19 mouse cellular contexts compared by ENCODE assay signal in the genomic region with DNA sequence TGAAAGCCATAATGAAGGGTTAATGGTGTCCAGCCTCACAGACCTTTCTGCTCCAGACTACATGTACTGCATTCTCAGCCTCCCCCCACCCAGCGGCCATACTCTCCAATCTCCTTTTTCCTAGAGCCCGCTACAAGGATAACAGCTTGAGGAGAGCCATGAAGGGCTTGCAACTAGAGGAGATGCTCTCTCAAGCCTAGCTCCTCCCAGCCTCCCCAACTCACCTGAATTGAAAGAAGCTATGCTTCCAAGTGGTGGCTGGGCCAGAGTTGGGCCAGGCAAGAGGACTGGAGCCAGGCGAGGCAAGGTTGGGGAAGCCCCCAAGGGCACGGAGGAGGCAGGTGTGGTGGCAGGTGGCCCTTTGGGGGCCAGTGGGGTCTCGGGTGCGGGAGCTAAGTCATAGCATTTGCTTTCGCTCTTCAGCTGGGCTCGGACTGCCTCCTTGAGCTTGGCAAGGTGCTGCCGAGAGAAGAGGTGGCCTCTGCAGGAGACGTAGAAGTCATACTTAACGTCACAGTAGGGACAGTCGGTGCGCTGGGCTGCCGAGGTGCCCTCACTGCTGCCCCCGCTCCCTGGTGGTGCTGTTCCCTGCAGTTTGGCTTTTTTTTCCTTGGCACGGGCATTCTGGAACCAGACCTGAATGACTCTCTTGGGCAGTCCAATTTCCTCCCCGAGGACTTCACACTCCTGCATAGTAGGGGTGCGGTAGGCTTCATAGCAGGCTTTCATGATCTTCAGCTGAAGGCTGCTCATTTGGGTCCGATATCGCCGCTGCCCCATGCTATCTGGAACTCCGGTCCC. TPM values are rescaled to one million over a fixed set of nuclear protein-coding genes. Genes with fewer than 3 reads are reported as not detected.
A peak's percentile ranks its signal among the peaks of the same experiment; 100 is the strongest.
DNase-seq lines count a peak whose midpoint lies in the region; ATAC-seq and TF ChIP-seq lines count a peak whose summit lies in the region.
"Had no signal": no experiment of that assay in that cellular context is flagged by ENCODE, and none has a peak within 500 bp of the region (broad histone marks: within the 10 kb centered on the region; RNA-seq: fewer than 3 reads in every experiment).

No protein-coding gene starts in this region.

- peak overlapping the region; percentile 63 for H3K27ac ChIP-seq in forebrain, embryonic 14.5 days (ENCODE audit: low read depth, low read length)
- H3K27ac ChIP-seq in forebrain, embryonic 10.5 days = no peak overlapping the region
- H3K27ac ChIP-seq in lung, embryonic 14.5 days (ENCODE audit: low read depth) = no peak overlapping the region
- H3K27ac ChIP-seq in liver, embryonic 16.5 days (ENCODE audit: low read length) = peak overlapping the region; percentile 86
- H3K27ac ChIP-seq: heart, embryonic 15.5 days; limb, embryonic 15.5 days; macrophage; neural tube, embryonic 12.5 days had no signal

- no peak overlapping the region; the same call in 1 of the 2 replicates for H3K9ac ChIP-seq in forebrain, embryonic 14.5 days (ENCODE audit: low read length)
- no peak overlapping the region for H3K9ac ChIP-seq in lung, embryonic 14.5 days
- peak overlapping the region; percentile 80 for H3K9ac ChIP-seq in liver, embryonic 16.5 days (ENCODE audit: low read depth, low read length)
- H3K9ac ChIP-seq: limb, embryonic 15.5 days had no signal

- DNase-seq in forebrain, embryonic 14.5 days (ENCODE audit: low spot score) = no peak
- DNase-seq in forebrain, embryonic 10.5 days (ENCODE audit: extremely low spot score, low spot score) = no peak
- DNase-seq in lung, embryonic 14.5 days = no peak
- DNase-seq in lung, postnatal 36 days = no peak
- DNase-seq in cerebellum, adult 9-10 months = peak; percentile 74
- DNase-seq in urinary bladder, postnatal 25 days (ENCODE audit: low spot score) = no peak
- no peak for DNase-seq in right cerebral cortex, postnatal 25 days
- DNase-seq: adrenal gland, adult 2 months; gastrocnemius, postnatal 36 days; kidney, postnatal 10 days; midbrain, embryonic 14.5 days; right cerebral cortex, adult 18-20 months; thymus, postnatal 25 days had no signal

- peaks cover 85% of the 10 kb centered on the region for H3K36me3 ChIP-seq in forebrain, embryonic 14.5 days (ENCODE audit: control insufficient read depth, insufficient read depth, low read length)
- peaks cover 61% of the 10 kb centered on the region for H3K36me3 ChIP-seq in forebrain, embryonic 10.5 days (replicated peaks)
- H3K36me3 ChIP-seq in lung, embryonic 14.5 days (ENCODE audit: insufficient read depth) = no peaks in the 10 kb centered on the region; the same call in 1 of the 2 replicates
- H3K36me3 ChIP-seq in liver, embryonic 16.5 days (ENCODE audit: control insufficient read depth, insufficient read depth) = no peaks in the 10 kb centered on the region
- H3K36me3 ChIP-seq: heart, embryonic 15.5 days had no signal

- H3K27me3 ChIP-seq in forebrain, embryonic 14.5 days (replicated peaks; ENCODE audit: control insufficient read depth, insufficient read depth, low read length) = no peaks in the 10 kb centered on the region
- H3K27me3 ChIP-seq in forebrain, embryonic 10.5 days (ENCODE audit: poor library complexity, severe bottlenecking) = peaks cover 35% of the 10 kb centered on the region
- no peaks in the 10 kb centered on the region for H3K27me3 ChIP-seq in lung, embryonic 14.5 days (ENCODE audit: insufficient read depth, low read length)
- H3K27me3 ChIP-seq in liver, embryonic 16.5 days (ENCODE audit: control insufficient read depth, insufficient read depth, low read depth, low read length) = no peaks in the 10 kb centered on the region
- H3K27me3 ChIP-seq: limb, embryonic 15.5 days; neural tube, embryonic 12.5 days; Patski had no signal

- peaks cover 35% of the 10 kb centered on the region for H3K4me1 ChIP-seq in forebrain, embryonic 14.5 days (ENCODE audit: control insufficient read depth, insufficient read depth, low read length)
- H3K4me1 ChIP-seq in forebrain, embryonic 10.5 days = peaks cover 36% of the 10 kb centered on the region
- H3K4me1 ChIP-seq in lung, embryonic 14.5 days (ENCODE audit: insufficient read depth) = peaks cover 6% of the 10 kb centered on the region; the same call in 1 of the 2 replicates
- H3K4me1 ChIP-seq in liver, embryonic 16.5 days (ENCODE audit: control insufficient read depth, low read depth, low read length) = peaks cover 40% of the 10 kb centered on the region

- H3K4me2 ChIP-seq in forebrain, embryonic 14.5 days (ENCODE audit: low read length) = peak overlapping the region; percentile 38; the same call in 1 of the 2 replicates
- peak overlapping the region; percentile 52; the same call in 1 of the 2 replicates for H3K4me2 ChIP-seq in lung, embryonic 14.5 days
- peak overlapping the region; percentile 86 for H3K4me2 ChIP-seq in liver, embryonic 16.5 days (ENCODE audit: low read depth, low read length)

- WGBS in forebrain, embryonic 14.5 days = 91% methylated on average over 22 of the region's 22 CpGs
- 88% methylated on average over 22 of the region's 22 CpGs for WGBS in forebrain, embryonic 10.5 days
- WGBS in lung, embryonic 14.5 days = 76% methylated on average over 22 of the region's 22 CpGs
- 82% methylated on average over 22 of the region's 22 CpGs for WGBS in liver, embryonic 16.5 days (ENCODE audit: insufficient replicate concordance)

- no peak for TF ChIP-seq CTCF in lung, embryonic 14.5 days (IDR thresholded peaks at IDR 0.05; ENCODE audit: low read depth)

- H3K4me3 ChIP-seq in forebrain, embryonic 14.5 days (ENCODE audit: low read depth, low read length) = no peak overlapping the region
- H3K4me3 ChIP-seq in forebrain, embryonic 10.5 days = no peak overlapping the region
- H3K4me3 ChIP-seq in lung, embryonic 14.5 days (ENCODE audit: low read depth, low read length) = peak overlapping the region; percentile 9; the same call in 1 of the 2 replicates
- H3K4me3 ChIP-seq in liver, embryonic 16.5 days (ENCODE audit: low read depth, low read length) = peak overlapping the region; percentile 68
- H3K4me3 ChIP-seq: heart, embryonic 15.5 days; limb, embryonic 15.5 days; neural tube, embryonic 12.5 days had no signal

- no peaks in the 10 kb centered on the region for H3K9me3 ChIP-seq in forebrain, embryonic 14.5 days (replicated peaks; ENCODE audit: control insufficient read depth, low read length)
- H3K9me3 ChIP-seq in forebrain, embryonic 10.5 days = no peaks in the 10 kb centered on the region
- no peaks in the 10 kb centered on the region for H3K9me3 ChIP-seq in lung, embryonic 14.5 days (ENCODE audit: low read depth, low read length)
- H3K9me3 ChIP-seq in liver, embryonic 16.5 days (replicated peaks; ENCODE audit: control insufficient read depth, low read length) = no peaks in the 10 kb centered on the region
- H3K9me3 ChIP-seq: heart, embryonic 15.5 days; limb, embryonic 15.5 days; neural tube, embryonic 12.5 days had no signal

- ATAC-seq in forebrain, embryonic 14.5 days = no peak
- ATAC-seq in lung, embryonic 14.5 days (ENCODE audit: insufficient read depth) = no peak
- ATAC-seq in liver, embryonic 16.5 days (ENCODE audit: low read depth) = no peak
- ATAC-seq: Patski had no signal

RNA-seq across cellular contexts. Expression of gene Zfhx2, which starts 28.3 kb away (rescaled TPM):
- polyA plus RNA-seq in forebrain, embryonic 14.5 days (2014; fragmentation: Nextera tagmentation; extraction: Ambion mirVana) = 8.5 and 12.0 TPM in 2 replicates
- polyA plus RNA-seq in forebrain, embryonic 10.5 days (2016; fragmentation: Nextera tagmentation; extraction: Ambion mirVana) = 8.1 and 9.2 TPM in 2 replicates
- polyA plus RNA-seq in lung, embryonic 14.5 days (2014; fragmentation: Nextera tagmentation; extraction: Ambion mirVana) = 3.4 and 3.5 TPM in 2 replicates
- 0.84 and 1.1 TPM in 2 replicates for polyA plus RNA-seq in liver, embryonic 16.5 days (2015; fragmentation: Nextera tagmentation; extraction: Ambion mirVana)

RNA-seq across cellular contexts. Expression of gene Thtpa, which starts 30.8 kb away (rescaled TPM):
- 44.4 and 47.2 TPM in 2 replicates for polyA plus RNA-seq in forebrain, embryonic 14.5 days (2014; fragmentation: Nextera tagmentation; extraction: Ambion mirVana)
- 30.5 and 31.4 TPM in 2 replicates for polyA plus RNA-seq in forebrain, embryonic 10.5 days (2016; fragmentation: Nextera tagmentation; extraction: Ambion mirVana)
- polyA plus RNA-seq in lung, embryonic 14.5 days (2014; fragmentation: Nextera tagmentation; extraction: Ambion mirVana) = 19.2 and 20.1 TPM in 2 replicates
- 5.1 and 5.3 TPM in 2 replicates for polyA plus RNA-seq in liver, embryonic 16.5 days (2015; fragmentation: Nextera tagmentation; extraction: Ambion mirVana)

RNA-seq across cellular contexts. Expression of gene Ap1g2, which starts 42.6 kb away (rescaled TPM):
- polyA plus RNA-seq in forebrain, embryonic 14.5 days (2014; fragmentation: Nextera tagmentation; extraction: Ambion mirVana) = 8.1 and 9.2 TPM in 2 replicates
- polyA plus RNA-seq in forebrain, embryonic 10.5 days (2016; fragmentation: Nextera tagmentation; extraction: Ambion mirVana) = 16.4 and 18.5 TPM in 2 replicates
- polyA plus RNA-seq in lung, embryonic 14.5 days (2014; fragmentation: Nextera tagmentation; extraction: Ambion mirVana) = 14.7 and 16.3 TPM in 2 replicates
- 16.9 and 19.8 TPM in 2 replicates for polyA plus RNA-seq in liver, embryonic 16.5 days (2015; fragmentation: Nextera tagmentation; extraction: Ambion mirVana)

RNA-seq across cellular contexts. Expression of gene Ngdn, which starts 48.5 kb away (rescaled TPM):
- 64.1 and 72.0 TPM in 2 replicates for polyA plus RNA-seq in forebrain, embryonic 14.5 days (2014; fragmentation: Nextera tagmentation; extraction: Ambion mirVana)
- polyA plus RNA-seq in forebrain, embryonic 10.5 days (2016; fragmentation: Nextera tagmentation; extraction: Ambion mirVana) = 102 and 104 TPM in 2 replicates
- 75.0 and 81.6 TPM in 2 replicates for polyA plus RNA-seq in lung, embryonic 14.5 days (2014; fragmentation: Nextera tagmentation; extraction: Ambion mirVana)
- polyA plus RNA-seq in liver, embryonic 16.5 days (2015; fragmentation: Nextera tagmentation; extraction: Ambion mirVana) = 28.8 and 32.0 TPM in 2 replicates

RNA-seq across cellular contexts. Expression of gene Jph4, which starts 53.0 kb away (rescaled TPM):
- polyA plus RNA-seq in forebrain, embryonic 14.5 days (2014; fragmentation: Nextera tagmentation; extraction: Ambion mirVana) = 24.1 and 28.9 TPM in 2 replicates
- polyA plus RNA-seq in forebrain, embryonic 10.5 days (2016; fragmentation: Nextera tagmentation; extraction: Ambion mirVana) = 0.31 and 0.56 TPM in 2 replicates
- polyA plus RNA-seq in lung, embryonic 14.5 days (2014; fragmentation: Nextera tagmentation; extraction: Ambion mirVana) = 0.16 and 0.37 TPM in 2 replicates
- not detected in 2 replicates for polyA plus RNA-seq in liver, embryonic 16.5 days (2015; fragmentation: Nextera tagmentation; extraction: Ambion mirVana)
- polyA plus RNA-seq: macrophage had no signal

Comparison
In these comparisons a context has a peak if more than half of its experiments do, and no peak if none do; other contexts are left out.
1. H3K27ac ChIP-seq: peak in forebrain, embryonic 14.5 days (single experiment) and liver, embryonic 16.5 days (single experiment); none in forebrain, embryonic 10.5 days (single experiment) and lung, embryonic 14.5 days (single experiment).
2. H3K4me3 ChIP-seq: peak in lung, embryonic 14.5 days (single experiment) and liver, embryonic 16.5 days (single experiment); none in forebrain, embryonic 14.5 days (single experiment) and forebrain, embryonic 10.5 days (single experiment).
3. Peak in every context shown above with its lines, with median percentiles within 50 percentile points of each other: H3K4me2 ChIP-seq.